Mouse (Mus musculus): ENCODE results near the gene Bms1. TPM values are rescaled to one million over a fixed set of nuclear protein-coding genes. Genes with fewer than 3 reads are reported as not detected.
A peak's percentile ranks its signal among the peaks of the same experiment; 100 is the strongest.

Gene Bms1
- 35.2 and 36.8 TPM in 2 replicates for polyA plus RNA-seq (2015; fragmentation: Nextera tagmentation; extraction: Ambion mirVana)

GRCm38 (mm10) chr6:118419050-118419920 lies at the start of gene Bms1:
Gene Bms1, minus strand, starts transcription at chr6:118419474.
- H3K36me3 ChIP-seq, result peaks cover 25% of the 10 kb centered on the region
- no peaks in the 10 kb centered on the region for H3K9me3 ChIP-seq
- peak within 1 kb of the TSS; percentile 90 for H3K4me3 ChIP-seq
- H3K4me1 ChIP-seq, result peaks cover 11% of the 10 kb centered on the region
- WGBS, result under 1% methylated on average over 67 of the region's 67 CpGs
- H3K9ac ChIP-seq, result peak within 1 kb of the TSS; percentile 94
- peak; percentile 97 for ATAC-seq (ENCODE audit: borderline replicate concordance, extremely low read depth, low FRiP score, low TSS enrichment)
- H3K27ac ChIP-seq, result peak within 1 kb of the TSS; percentile 94
- H3K4me2 ChIP-seq, result peak within 1 kb of the TSS; percentile 59
- no peaks in the 10 kb centered on the region for H3K27me3 ChIP-seq

GRCm38 (mm10) chr6:118462069-118462705 lies 42.9 kb upstream of the Bms1 start:
- Histone ChIP-seq H3K27ac (no peak overlapping the region), H3K4me3 (no peak overlapping the region), H3K36me3 (peaks cover 41% of the 10 kb centered on the region), H3K9me3 (no peaks in the 10 kb centered on the region), H3K27me3 (no peaks in the 10 kb centered on the region), H3K4me2 (no peak overlapping the region), H3K4me1 (no peaks in the 10 kb centered on the region), H3K9ac (no peak overlapping the region)
- 82% methylated on average over 15 of the region's 15 CpGs for WGBS
- ATAC-seq (ENCODE audit: borderline replicate concordance, extremely low read depth, low FRiP score, low TSS enrichment), result no peak

- Histone ChIP-seq H3K27me3 (no peaks in the 10 kb centered on the region), H3K9ac (no peak overlapping the region), H3K9me3 (no peaks in the 10 kb centered on the region), H3K36me3 (peaks cover 11% of the 10 kb centered on the region; the same call in 1 of the 2 replicates), H3K27ac (no peak overlapping the region), H3K4me1 (peaks cover 12% of the 10 kb centered on the region), H3K4me3 (no peak overlapping the region), H3K4me2 (no peak overlapping the region)
- ATAC-seq (ENCODE audit: borderline replicate concordance, extremely low read depth, low FRiP score, low TSS enrichment), result no peak
- WGBS, result 91% methylated on average over 1 of the region's 1 CpGs
These were observed 38.5 kb upstream of the Bms1 start for GRCm38 (mm10) chr6:118457726-118458125.

GRCm38 (mm10) chr6:118455042-118455631 lies 35.9 kb upstream of the Bms1 start, which contains the start of gene Zfp248:
Gene Zfp248, minus strand, starts transcription at chr6:118455528.
- under 1% methylated on average over 43 of the region's 43 CpGs for whole genome bisulfite sequencing
- Histone ChIP-seq H3K4me1 (peaks cover 12% of the 10 kb centered on the region), H3K9ac (peak within 1 kb of the TSS; percentile 83), H3K9me3 (no peaks in the 10 kb centered on the region), H3K36me3 (no peaks in the 10 kb centered on the region), H3K4me2 (peak within 1 kb of the TSS; percentile 80), H3K27me3 (no peaks in the 10 kb centered on the region), H3K4me3 (peak within 1 kb of the TSS; percentile 82), H3K27ac (peak within 1 kb of the TSS; percentile 96)
- peak; percentile 94 for ATAC-seq (ENCODE audit: borderline replicate concordance, extremely low read depth, low FRiP score, low TSS enrichment)

GRCm38 (mm10) chr6:118454452-118454851 lies 35.2 kb upstream of the Bms1 start:
- H3K27me3 ChIP-seq, result no peaks in the 10 kb centered on the region
- H3K9ac ChIP-seq, result peak overlapping the region; percentile 83
- 23% methylated on average over 8 of the region's 8 CpGs for WGBS
- H3K27ac ChIP-seq, result 0 out of 2 replicates have a peak overlapping the region, but pooled peaks have one; percentile 96
- H3K9me3 ChIP-seq, result no peaks in the 10 kb centered on the region
- peaks cover 12% of the 10 kb centered on the region for H3K4me1 ChIP-seq
- peak overlapping the region; percentile 82 for H3K4me3 ChIP-seq
- H3K4me2 ChIP-seq, result peak overlapping the region; percentile 80
- no peak for ATAC-seq (ENCODE audit: borderline replicate concordance, extremely low read depth, low FRiP score, low TSS enrichment)
- H3K36me3 ChIP-seq, result no peaks in the 10 kb centered on the region

- Histone ChIP-seq H3K27ac (no peak overlapping the region), H3K9ac (no peak overlapping the region), H3K27me3 (no peaks in the 10 kb centered on the region), H3K9me3 (no peaks in the 10 kb centered on the region; the same call in 1 of the 2 replicates), H3K4me1 (no peaks in the 10 kb centered on the region), H3K4me3 (no peak overlapping the region), H3K4me2 (no peak overlapping the region), H3K36me3 (peaks cover 44% of the 10 kb centered on the region)
- no peak for ATAC-seq (ENCODE audit: borderline replicate concordance, extremely low read depth, low FRiP score, low TSS enrichment)
- 75% methylated on average over 4 of the region's 4 CpGs for WGBS
These were observed 12.2 kb upstream of the Bms1 start for GRCm38 (mm10) chr6:118431502-118431901.

- H3K4me3 ChIP-seq, result no peak overlapping the region
- H3K9ac ChIP-seq, result no peak overlapping the region
- H3K36me3 ChIP-seq, result peaks cover 38% of the 10 kb centered on the region
- WGBS, result 76% methylated on average over 1 of the region's 1 CpGs
- no peak overlapping the region for H3K4me2 ChIP-seq
- no peak for ATAC-seq (ENCODE audit: borderline replicate concordance, extremely low read depth, low FRiP score, low TSS enrichment)
- no peaks in the 10 kb centered on the region for H3K4me1 ChIP-seq
- H3K27ac ChIP-seq, result no peak overlapping the region
- no peaks in the 10 kb centered on the region; the same call in 1 of the 2 replicates for H3K9me3 ChIP-seq
- no peaks in the 10 kb centered on the region for H3K27me3 ChIP-seq
These were observed 7.4 kb upstream of the Bms1 start for GRCm38 (mm10) chr6:118426666-118427065.

GRCm38 (mm10) chr6:118410428-118410827 lies 8.8 kb downstream of the Bms1 start:
- H3K27me3 ChIP-seq, result no peaks in the 10 kb centered on the region
- no peak overlapping the region for H3K9ac ChIP-seq
- 87% methylated on average over 1 of the region's 1 CpGs for WGBS
- no peak overlapping the region for H3K27ac ChIP-seq
- H3K9me3 ChIP-seq, result no peaks in the 10 kb centered on the region
- H3K36me3 ChIP-seq, result peaks cover 81% of the 10 kb centered on the region
- no peak overlapping the region for H3K4me2 ChIP-seq
- H3K4me3 ChIP-seq, result no peak overlapping the region
- no peaks in the 10 kb centered on the region for H3K4me1 ChIP-seq
- no peak for ATAC-seq (ENCODE audit: borderline replicate concordance, extremely low read depth, low FRiP score, low TSS enrichment)

- 92% methylated on average over 5 of the region's 5 CpGs for WGBS
- H3K4me2 ChIP-seq, result no peak overlapping the region
- no peak overlapping the region for H3K9ac ChIP-seq
- H3K4me1 ChIP-seq, result no peaks in the 10 kb centered on the region
- H3K4me3 ChIP-seq, result no peak overlapping the region
- no peak for ATAC-seq (ENCODE audit: borderline replicate concordance, extremely low read depth, low FRiP score, low TSS enrichment)
- H3K27ac ChIP-seq, result no peak overlapping the region
- no peaks in the 10 kb centered on the region for H3K9me3 ChIP-seq
- no peaks in the 10 kb centered on the region for H3K27me3 ChIP-seq
- peaks cover 80% of the 10 kb centered on the region for H3K36me3 ChIP-seq
These were observed 10.8 kb downstream of the Bms1 start for GRCm38 (mm10) chr6:118408510-118408909.

GRCm38 (mm10) chr6:118406421-118406820 lies 12.9 kb downstream of the Bms1 start:
- WGBS, result 83% methylated on average over 4 of the region's 4 CpGs
- ATAC-seq (ENCODE audit: borderline replicate concordance, extremely low read depth, low FRiP score, low TSS enrichment), result no peak

GRCm38 (mm10) chr6:118390746-118391145 lies 28.5 kb downstream of the Bms1 start:
- no peak for ATAC-seq (ENCODE audit: borderline replicate concordance, extremely low read depth, low FRiP score, low TSS enrichment)
- Histone ChIP-seq H3K4me3 (no peak overlapping the region), H3K9ac (no peak overlapping the region), H3K4me2 (no peak overlapping the region), H3K4me1 (no peaks in the 10 kb centered on the region), H3K27ac (no peak overlapping the region), H3K36me3 (peaks cover 72% of the 10 kb centered on the region), H3K9me3 (no peaks in the 10 kb centered on the region), H3K27me3 (no peaks in the 10 kb centered on the region)

More at GRCm38 (mm10) chr6:118406421-118406820, 12.9 kb downstream of the Bms1 start:
- H3K27me3 ChIP-seq, result no peaks in the 10 kb centered on the region
- no peak overlapping the region for H3K4me3 ChIP-seq
- H3K9ac ChIP-seq, result no peak overlapping the region
- H3K4me1 ChIP-seq, result no peaks in the 10 kb centered on the region
- peaks cover 72% of the 10 kb centered on the region for H3K36me3 ChIP-seq
- H3K27ac ChIP-seq, result no peak overlapping the region
- no peak overlapping the region for H3K4me2 ChIP-seq
- no peaks in the 10 kb centered on the region for H3K9me3 ChIP-seq
